8 mouse cellular contexts compared by ENCODE assay signal in genomic region chr12:118301866-118302835, GRCm38 (mm10). TPM values are rescaled to one million over a fixed set of nuclear protein-coding genes. Genes with fewer than 3 reads are reported as not detected.
DNase-seq lines count a peak whose midpoint lies in the region; ATAC-seq and TF ChIP-seq lines count a peak whose summit lies in the region.

No protein-coding gene starts in this region.

- H3K36me3 ChIP-seq in forebrain, embryonic 10.5 days (replicated peaks), result peaks cover 13% of the 10 kb centered on the region
- H3K36me3 ChIP-seq in heart, embryonic 15.5 days, result no peaks in the 10 kb centered on the region
- H3K36me3 ChIP-seq in liver, embryonic 14.5 days (replicated peaks; ENCODE audit: control insufficient read depth, insufficient read depth, low read depth), result no peaks in the 10 kb centered on the region; the same call in none of the 2 replicates
- H3K36me3 ChIP-seq in neural tube, embryonic 11.5 days (ENCODE audit: control insufficient read depth, insufficient read depth, low read length), result no peaks in the 10 kb centered on the region
- no peaks in the 10 kb centered on the region for H3K36me3 ChIP-seq in stomach, postnatal 0 days (ENCODE audit: control insufficient read depth, insufficient read depth, low read length)

- TF ChIP-seq EP300 in liver, embryonic 14.5 days (IDR thresholded peaks at IDR 0.05; ENCODE audit: low read depth), result peak; percentile 52; the same call in 1 of the 2 replicates
- TF ChIP-seq EP300 in stomach, postnatal 0 days (optimal IDR thresholded peaks at IDR 0.05), result no peak

- peaks cover 44% of the 10 kb centered on the region for H3K4me1 ChIP-seq in forebrain, embryonic 10.5 days
- peaks cover 26% of the 10 kb centered on the region for H3K4me1 ChIP-seq in heart, embryonic 15.5 days (replicated peaks)
- H3K4me1 ChIP-seq in liver, embryonic 14.5 days (replicated peaks; ENCODE audit: control insufficient read depth in 2 of 2, insufficient read depth in 2 of 2, low read length in 1 of 2), result peaks cover 36 to 38% of the 10 kb centered on the region in 2 experiments
- H3K4me1 ChIP-seq in neural tube, embryonic 11.5 days (ENCODE audit: control insufficient read depth, insufficient read depth, low read length), result peaks cover 14% of the 10 kb centered on the region
- no peaks in the 10 kb centered on the region for H3K4me1 ChIP-seq in stomach, postnatal 0 days (replicated peaks; ENCODE audit: control insufficient read depth, insufficient read depth)

- under 1% methylated on average over 72 of the region's 74 CpGs for WGBS in forebrain, embryonic 10.5 days
- under 1% methylated on average over 74 of the region's 74 CpGs for WGBS in heart, embryonic 15.5 days
- WGBS in liver, embryonic 14.5 days (ENCODE audit: insufficient replicate concordance), result under 1% methylated on average over 72 of the region's 74 CpGs
- WGBS in neural tube, embryonic 11.5 days, result under 1% methylated on average over 69 of the region's 74 CpGs
- under 1% methylated on average over 73 of the region's 74 CpGs for WGBS in stomach, postnatal 0 days

- peak overlapping the region; percentile 84 for H3K9ac ChIP-seq in heart, embryonic 15.5 days
- peak overlapping the region; percentile 95 for H3K9ac ChIP-seq in liver, embryonic 14.5 days (replicated peaks)
- H3K9ac ChIP-seq in neural tube, embryonic 11.5 days (ENCODE audit: low read length), result peak overlapping the region; percentile 67
- H3K9ac ChIP-seq in stomach, postnatal 0 days (ENCODE audit: low read length), result peak overlapping the region; percentile 91

- no peaks in the 10 kb centered on the region for H3K9me3 ChIP-seq in forebrain, embryonic 10.5 days
- no peaks in the 10 kb centered on the region for H3K9me3 ChIP-seq in heart, embryonic 15.5 days (replicated peaks)
- no peaks in the 10 kb centered on the region for H3K9me3 ChIP-seq in liver, embryonic 14.5 days (ENCODE audit: control insufficient read depth, low read length)
- no peaks in the 10 kb centered on the region for H3K9me3 ChIP-seq in neural tube, embryonic 11.5 days (ENCODE audit: control insufficient read depth, low read length)
- no peaks in the 10 kb centered on the region for H3K9me3 ChIP-seq in stomach, postnatal 0 days (ENCODE audit: control insufficient read depth, low read length)

- peak; percentile 53 for TF ChIP-seq CTCF in liver, embryonic 14.5 days (IDR thresholded peaks at IDR 0.05; ENCODE audit: low read depth)
- TF ChIP-seq CTCF in stomach, postnatal 0 days (IDR thresholded peaks at IDR 0.05; ENCODE audit: low read depth), result peak; percentile 67

- peak overlapping the region; percentile 84 for H3K4me3 ChIP-seq in forebrain, embryonic 10.5 days
- H3K4me3 ChIP-seq in heart, embryonic 15.5 days, result peak overlapping the region; percentile 99
- H3K4me3 ChIP-seq in liver, embryonic 14.5 days (ENCODE audit: insufficient read depth in 1 of 2, low read depth in 2 of 2, low read length in 2 of 2), result peak overlapping the region; percentile 83 to 88
- H3K4me3 ChIP-seq in neural tube, embryonic 11.5 days (ENCODE audit: low read depth, low read length), result peak overlapping the region; percentile 73
- peak overlapping the region; percentile 89 for H3K4me3 ChIP-seq in stomach, postnatal 0 days (ENCODE audit: low read depth, low read length)

- H3K4me2 ChIP-seq in heart, embryonic 15.5 days, result peak overlapping the region; percentile 83
- peak overlapping the region; percentile 97 for H3K4me2 ChIP-seq in liver, embryonic 14.5 days (ENCODE audit: low read depth)
- H3K4me2 ChIP-seq in neural tube, embryonic 11.5 days (ENCODE audit: low read depth), result peak overlapping the region; percentile 63
- peak overlapping the region; percentile 80 for H3K4me2 ChIP-seq in stomach, postnatal 0 days (replicated peaks; ENCODE audit: low read depth)

- ATAC-seq in heart, embryonic 15.5 days (replicated peaks; ENCODE audit: insufficient number of reproducible peaks, insufficient read depth, low FRiP score, low read depth), result peak; percentile 89
- ATAC-seq in liver, embryonic 14.5 days (ENCODE audit: insufficient read depth), result peak; percentile 79
- peak; percentile 93 for ATAC-seq in neural tube, embryonic 11.5 days (ENCODE audit: insufficient read depth, low FRiP score, low TSS enrichment)
- peak; percentile 94 for ATAC-seq in stomach, postnatal 0 days (ENCODE audit: low FRiP score, low TSS enrichment)

- peak overlapping the region; percentile 98 for H3K27ac ChIP-seq in forebrain, embryonic 10.5 days
- peak overlapping the region; percentile 96 for H3K27ac ChIP-seq in heart, embryonic 15.5 days
- peak overlapping the region; percentile 96 for H3K27ac ChIP-seq in liver, embryonic 14.5 days
- H3K27ac ChIP-seq in neural tube, embryonic 11.5 days (ENCODE audit: low read depth, low read length), result peak overlapping the region; percentile 88
- H3K27ac ChIP-seq in stomach, postnatal 0 days (replicated peaks), result peak overlapping the region; percentile 97

- peak; percentile 100 for DNase-seq in CD8-positive naive resting alpha-beta T cell, adult 2 months (ENCODE audit: low read depth in 2 of 2, low spot score in 2 of 2)
- peak; percentile 97 for DNase-seq in c-Kit-positive CD71-negative TER-119-negative erythroid progenitor cells, embryonic 14.5 days (ENCODE audit: low read depth)
- DNase-seq in forebrain, embryonic 10.5 days (ENCODE audit: extremely low spot score, low spot score), result peak; percentile 97
- peak; percentile 100 for DNase-seq in kidney, postnatal 25 days
- DNase-seq in liver, embryonic 14.5 days (ENCODE audit: low read depth in 3 of 3, low spot score in 3 of 3), result peak; percentile 98 to 99 (median 98)
- DNase-seq in neural tube, embryonic 11.5 days (ENCODE audit: low spot score), result peak; percentile 99
- DNase-seq in stomach, postnatal 0 days (ENCODE audit: low spot score), result peak; percentile 100

- no peaks in the 10 kb centered on the region for H3K27me3 ChIP-seq in forebrain, embryonic 10.5 days (ENCODE audit: poor library complexity, severe bottlenecking)
- no peaks in the 10 kb centered on the region for H3K27me3 ChIP-seq in heart, embryonic 15.5 days
- no peaks in the 10 kb centered on the region for H3K27me3 ChIP-seq in liver, embryonic 14.5 days (ENCODE audit: control insufficient read depth, insufficient read depth, low read length)
- H3K27me3 ChIP-seq in neural tube, embryonic 11.5 days (ENCODE audit: control insufficient read depth, insufficient read depth, low read length), result no peaks in the 10 kb centered on the region
- no peaks in the 10 kb centered on the region for H3K27me3 ChIP-seq in stomach, postnatal 0 days (ENCODE audit: control insufficient read depth, insufficient read depth, low read length)

RNA-seq across cellular contexts. Expression of gene Sp4, which starts 0.9 kb away (rescaled TPM):
- 13.2 and 13.9 TPM in 2 replicates for polyA plus RNA-seq in forebrain, embryonic 10.5 days (2016; fragmentation: Nextera tagmentation; extraction: Ambion mirVana)
- 5.7 and 6.4 TPM in 2 replicates for polyA plus RNA-seq in heart, embryonic 15.5 days (2015; fragmentation: Nextera tagmentation; extraction: Ambion mirVana)
- polyA plus RNA-seq in liver, embryonic 14.5 days (2012; rRNA removed), result 3.4 and 4.4 TPM in 2 replicates
- 6.8 and 7.8 TPM in 2 replicates for polyA plus RNA-seq in liver, embryonic 14.5 days (2014; fragmentation: Nextera tagmentation; extraction: Ambion mirVana)
- 17.4 and 19.0 TPM in 2 replicates for polyA plus RNA-seq in neural tube, embryonic 11.5 days (2014; fragmentation: Nextera tagmentation; extraction: Ambion mirVana)
- polyA plus RNA-seq in stomach, postnatal 0 days (2015; fragmentation: Nextera tagmentation; extraction: Ambion mirVana), result 2.2 and 2.4 TPM in 2 replicates

Comparison
In these comparisons a context has a peak if more than half of its experiments do, and no peak if none do; other contexts are left out.
1. Peak in every context shown above with its lines: DNase-seq, ATAC-seq, H3K4me3 ChIP-seq and H3K27ac ChIP-seq.